Mouse (Mus musculus) cortical plate, adult 2 months (tissue): ENCODE measurements around the gene Defb19.

Experiments used
- CTCF ChIP-seq: fragments of 200-500 bp; IDR thresholded peaks from 2 replicates; pipeline ENCODE4 v1.5.1; 2011; ENCODE audit warnings: mild to moderate bottlenecking, control low read depth, low read length; ENCODE audit not compliant: insufficient read depth; ENCODE audit errors: extremely low read depth
- POLR2A ChIP-seq: fragments of 200-500 bp; IDR thresholded peaks from 2 replicates; pipeline ENCODE4 v1.6.1; 2011; ENCODE audit warnings: mild to moderate bottlenecking, low read length, control low read depth; ENCODE audit not compliant: insufficient read depth; ENCODE audit errors: extremely low read depth

- TF ChIP-seq POLR2A = no peak
- TF ChIP-seq CTCF = no peak
These were observed 21.3 kb upstream of the Defb19 start for GRCm38 (mm10) chr2:152601275-152601960.
